Mouse (Mus musculus): ENCODE measurements around the gene 5730522E02Rik. TPM values are rescaled to one million over a fixed set of nuclear protein-coding genes. Genes with fewer than 3 reads are reported as not detected.

5730522E02Rik gene
- polyA plus RNA-seq, 1 experiment from 2014 or later, result 8.4 TPM

GRCm38 (mm10) chr11:25606886-25607285 is 603.7 kb downstream of the 5730522E02Rik start:
- H3K4me3 ChIP-seq, result no peak overlapping the region
- no peaks in the 10 kb centered on the region for H3K27me3 ChIP-seq
- H3K9me3 ChIP-seq, result no peaks in the 10 kb centered on the region
- no peak overlapping the region for H3K27ac ChIP-seq (replicated peaks)
- peak; percentile 34; the same call in 1 of the 2 replicates for ATAC-seq (ENCODE audit: low FRiP score, low read depth)
- H3K36me3 ChIP-seq, result no peaks in the 10 kb centered on the region
- no peak overlapping the region for H3K9ac ChIP-seq (replicated peaks)
- no peak overlapping the region for H3K4me2 ChIP-seq (replicated peaks)
- H3K4me1 ChIP-seq, result peaks cover 7% of the 10 kb centered on the region; the same call in 1 of the 2 replicates
- WGBS, result 52% methylated on average over 2 of the region's 2 CpGs

DNA sequence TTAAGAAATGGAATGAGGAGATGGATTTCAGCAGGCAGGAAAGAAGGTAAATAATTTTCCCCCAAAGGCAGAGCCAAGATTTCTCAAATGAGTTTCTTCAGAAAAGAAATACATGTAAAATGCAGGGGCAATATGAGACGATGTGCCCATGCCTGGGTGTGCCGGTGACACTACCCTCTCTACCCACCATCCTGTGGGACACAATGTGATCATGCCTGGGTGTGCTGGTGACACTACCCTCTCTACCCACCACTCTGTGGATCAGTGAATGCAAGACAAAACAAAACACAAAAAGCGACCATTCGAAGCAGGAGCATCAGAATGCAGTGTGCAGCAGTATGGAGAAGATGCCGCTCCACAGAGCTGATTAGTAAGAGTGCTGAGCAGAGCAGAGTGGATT is 610.5 kb downstream of the 5730522E02Rik start:
- Histone ChIP-seq H3K27ac (replicated peaks) (no peak overlapping the region), H3K27me3 (no peaks in the 10 kb centered on the region), H3K4me1 (peaks cover 5% of the 10 kb centered on the region), H3K4me2 (replicated peaks) (no peak overlapping the region), H3K9me3 (no peaks in the 10 kb centered on the region), H3K36me3 (no peaks in the 10 kb centered on the region), H3K4me3 (no peak overlapping the region), H3K9ac (replicated peaks) (no peak overlapping the region)
- 79% methylated on average over 5 of the region's 5 CpGs for WGBS
- no peak for ATAC-seq (ENCODE audit: low FRiP score, low read depth)

GRCm38 (mm10) chr11:25595303-25595702 is 615.3 kb downstream of the 5730522E02Rik start:
- Histone ChIP-seq H3K4me1 (peaks cover 20% of the 10 kb centered on the region), H3K9ac (replicated peaks) (no peak overlapping the region), H3K27ac (replicated peaks) (no peak overlapping the region), H3K4me2 (replicated peaks) (no peak overlapping the region), H3K4me3 (no peak overlapping the region), H3K9me3 (no peaks in the 10 kb centered on the region), H3K27me3 (no peaks in the 10 kb centered on the region), H3K36me3 (no peaks in the 10 kb centered on the region)
- ATAC-seq (ENCODE audit: low FRiP score, low read depth), result peak; percentile 74
- WGBS, result 15% methylated on average over 6 of the region's 6 CpGs

GRCm38 (mm10) chr11:25594780-25595179 is 615.8 kb downstream of the 5730522E02Rik start:
- H3K27me3 ChIP-seq, result no peaks in the 10 kb centered on the region
- no peak overlapping the region for H3K4me2 ChIP-seq (replicated peaks)
- H3K4me1 ChIP-seq, result peaks cover 20% of the 10 kb centered on the region
- no peak overlapping the region for H3K9ac ChIP-seq (replicated peaks)
- WGBS, result 37% methylated on average over 3 of the region's 3 CpGs
- no peaks in the 10 kb centered on the region for H3K36me3 ChIP-seq
- H3K4me3 ChIP-seq, result no peak overlapping the region
- ATAC-seq (ENCODE audit: low FRiP score, low read depth), result peak; percentile 39; the same call in 1 of the 2 replicates
- H3K27ac ChIP-seq (replicated peaks), result no peak overlapping the region; the same call in 1 of the 2 replicates
- no peaks in the 10 kb centered on the region for H3K9me3 ChIP-seq

- 3% methylated on average over 3 of the region's 3 CpGs for WGBS
- Histone ChIP-seq H3K27ac (replicated peaks) (no peak overlapping the region; the same call in 1 of the 2 replicates), H3K4me2 (replicated peaks) (no peak overlapping the region), H3K36me3 (no peaks in the 10 kb centered on the region), H3K4me1 (peaks cover 17% of the 10 kb centered on the region), H3K9me3 (no peaks in the 10 kb centered on the region), H3K4me3 (no peak overlapping the region), H3K27me3 (no peaks in the 10 kb centered on the region), H3K9ac (replicated peaks) (no peak overlapping the region)
- 0 out of 2 replicates have a peak, but pooled peaks have one; percentile 17 for ATAC-seq (ENCODE audit: low FRiP score, low read depth)
Observed at GRCm38 (mm10) chr11:25592268-25592667, 618.3 kb downstream of the 5730522E02Rik start.

GRCm38 (mm10) chr11:25590215-25590614 is 620.3 kb downstream of the 5730522E02Rik start:
- Histone ChIP-seq H3K9ac (replicated peaks) (no peak overlapping the region), H3K27me3 (no peaks in the 10 kb centered on the region), H3K9me3 (no peaks in the 10 kb centered on the region), H3K4me1 (peaks cover 15% of the 10 kb centered on the region), H3K4me2 (replicated peaks) (no peak overlapping the region), H3K36me3 (no peaks in the 10 kb centered on the region), H3K27ac (replicated peaks) (no peak overlapping the region), H3K4me3 (no peak overlapping the region)
- ATAC-seq (ENCODE audit: low FRiP score, low read depth), result no peak
- WGBS, result 73% methylated on average over 4 of the region's 4 CpGs

DNA sequence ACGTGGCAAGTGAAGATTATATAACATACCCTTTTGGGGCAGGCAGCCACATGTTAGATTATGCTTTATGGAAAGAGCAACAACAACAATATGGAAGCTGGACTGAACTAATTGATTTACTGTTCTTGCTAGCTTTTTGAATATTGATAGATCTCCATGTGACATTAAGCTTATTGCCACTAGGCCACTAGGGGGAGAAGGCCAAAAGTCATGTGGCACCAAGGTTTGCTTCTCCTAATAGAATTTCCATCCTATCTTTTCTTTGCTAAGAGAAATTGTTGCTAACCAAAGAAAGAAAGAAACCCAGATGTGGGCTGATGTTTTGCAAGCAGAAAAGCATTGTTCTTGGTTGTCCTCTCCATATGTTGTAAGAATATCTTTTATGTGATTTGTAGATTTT is 621.1 kb downstream of the 5730522E02Rik start:
- WGBS, result 70% methylated on average over 1 of the region's 1 CpGs
- no peak overlapping the region for H3K9ac ChIP-seq (replicated peaks)
- H3K4me3 ChIP-seq, result no peak overlapping the region
- H3K9me3 ChIP-seq, result no peaks in the 10 kb centered on the region
- ATAC-seq (ENCODE audit: low FRiP score, low read depth), result no peak
- no peaks in the 10 kb centered on the region for H3K36me3 ChIP-seq
- no peak overlapping the region for H3K27ac ChIP-seq (replicated peaks)
- H3K4me1 ChIP-seq, result peaks cover 11% of the 10 kb centered on the region
- no peaks in the 10 kb centered on the region for H3K27me3 ChIP-seq
- H3K4me2 ChIP-seq (replicated peaks), result no peak overlapping the region

DNA sequence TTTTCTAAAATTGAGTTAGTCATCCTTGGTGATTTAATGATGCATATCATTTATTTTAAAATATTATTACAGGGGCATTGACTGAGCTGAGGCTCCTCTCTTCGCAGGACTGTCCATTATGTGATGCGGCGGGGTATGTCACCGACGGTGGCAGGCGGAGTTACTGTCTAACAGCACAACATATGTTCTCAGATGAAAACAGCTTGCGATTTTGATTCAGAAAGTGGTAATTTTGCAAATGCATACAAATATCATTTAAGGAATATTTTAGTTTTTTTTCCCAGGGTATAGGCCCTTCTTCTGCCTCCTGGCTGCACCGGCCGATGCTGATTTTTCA is 636.5 kb downstream of the 5730522E02Rik start:
- H3K9ac ChIP-seq (replicated peaks), result no peak overlapping the region
- no peak overlapping the region for H3K27ac ChIP-seq (replicated peaks)
- H3K9me3 ChIP-seq, result no peaks in the 10 kb centered on the region
- H3K4me3 ChIP-seq, result no peak overlapping the region
- 93% methylated on average over 9 of the region's 9 CpGs for WGBS
- H3K36me3 ChIP-seq, result no peaks in the 10 kb centered on the region
- H3K4me1 ChIP-seq, result no peaks in the 10 kb centered on the region
- no peak overlapping the region for H3K4me2 ChIP-seq (replicated peaks)
- no peaks in the 10 kb centered on the region for H3K27me3 ChIP-seq
- no peak for ATAC-seq (ENCODE audit: low FRiP score, low read depth)

DNA sequence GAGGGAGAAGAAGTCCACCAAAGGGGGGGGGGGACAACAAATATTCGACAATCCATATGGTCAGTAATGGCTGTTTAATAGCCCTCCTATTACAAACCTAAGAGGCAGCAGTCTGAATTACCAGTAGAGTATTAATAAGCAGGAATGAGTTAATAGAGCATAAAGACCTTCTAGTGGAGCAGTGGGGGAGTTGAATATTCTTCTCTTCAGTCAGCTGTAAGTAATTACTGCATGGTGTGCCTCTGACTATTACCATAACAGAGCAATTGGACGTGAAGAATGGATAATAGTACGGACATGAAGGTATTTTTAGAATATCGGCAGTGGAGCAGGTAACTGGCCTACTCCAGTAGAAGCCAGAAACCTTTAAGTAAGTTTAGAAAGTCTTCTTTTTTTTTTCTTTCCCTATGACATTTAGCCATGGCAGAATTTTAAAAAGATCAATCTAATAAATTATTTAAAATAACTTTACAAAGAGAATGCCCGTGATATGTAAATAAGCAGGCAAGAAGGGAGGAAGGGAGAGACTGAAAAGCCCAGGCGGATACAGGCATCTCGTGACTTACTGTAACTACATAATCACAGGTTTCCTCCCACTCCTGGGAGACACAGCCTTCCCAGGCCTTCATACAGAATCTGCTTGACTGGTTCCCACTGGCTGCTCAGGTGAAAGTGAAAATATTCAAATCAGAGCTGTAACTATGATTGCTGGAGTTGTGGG is 637.0 kb downstream of the 5730522E02Rik start:
- WGBS, result 61% methylated on average over 7 of the region's 7 CpGs
- ATAC-seq (ENCODE audit: low FRiP score, low read depth), result peak; percentile 27; the same call in 1 of the 2 replicates
- Histone ChIP-seq H3K4me1 (no peaks in the 10 kb centered on the region), H3K9me3 (no peaks in the 10 kb centered on the region), H3K4me2 (replicated peaks) (no peak overlapping the region), H3K27ac (replicated peaks) (no peak overlapping the region), H3K4me3 (no peak overlapping the region), H3K36me3 (no peaks in the 10 kb centered on the region), H3K27me3 (no peaks in the 10 kb centered on the region), H3K9ac (replicated peaks) (no peak overlapping the region)

DNA sequence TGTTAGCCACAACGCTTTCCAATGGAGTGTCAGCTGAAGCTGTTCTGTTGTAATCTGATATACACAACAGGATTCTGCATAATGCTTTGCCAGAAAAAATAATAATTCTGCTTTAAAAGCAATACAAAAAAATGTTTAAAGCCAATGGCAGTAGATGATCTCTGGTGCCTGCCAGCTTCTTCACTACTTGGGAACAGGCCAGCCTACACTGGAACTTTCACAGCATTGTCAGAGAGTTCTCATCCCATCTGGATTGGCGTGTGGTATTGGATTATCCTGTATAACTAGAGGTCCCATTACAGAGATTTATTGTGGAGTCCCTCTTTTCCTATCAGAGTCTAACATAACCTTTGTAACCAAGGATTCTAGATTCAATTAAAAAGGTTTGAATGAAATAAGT is 639.2 kb downstream of the 5730522E02Rik start:
- Histone ChIP-seq H3K9me3 (no peaks in the 10 kb centered on the region), H3K4me1 (no peaks in the 10 kb centered on the region), H3K9ac (replicated peaks) (no peak overlapping the region), H3K27me3 (no peaks in the 10 kb centered on the region), H3K27ac (replicated peaks) (no peak overlapping the region), H3K36me3 (no peaks in the 10 kb centered on the region), H3K4me3 (no peak overlapping the region), H3K4me2 (replicated peaks) (no peak overlapping the region)
- WGBS, result 84% methylated on average over 2 of the region's 2 CpGs
- ATAC-seq (ENCODE audit: low FRiP score, low read depth), result no peak

Data from midbrain, embryonic 12.5 days (tissue).